Mouse (Mus musculus): ENCODE data around the gene Ptges3.
"Not testable (repeated sequence)": the region's sequence is repeated elsewhere in the genome, so short reads cannot be mapped to it uniquely, and the experiment has no call there.

Ptges3 gene

DNA sequence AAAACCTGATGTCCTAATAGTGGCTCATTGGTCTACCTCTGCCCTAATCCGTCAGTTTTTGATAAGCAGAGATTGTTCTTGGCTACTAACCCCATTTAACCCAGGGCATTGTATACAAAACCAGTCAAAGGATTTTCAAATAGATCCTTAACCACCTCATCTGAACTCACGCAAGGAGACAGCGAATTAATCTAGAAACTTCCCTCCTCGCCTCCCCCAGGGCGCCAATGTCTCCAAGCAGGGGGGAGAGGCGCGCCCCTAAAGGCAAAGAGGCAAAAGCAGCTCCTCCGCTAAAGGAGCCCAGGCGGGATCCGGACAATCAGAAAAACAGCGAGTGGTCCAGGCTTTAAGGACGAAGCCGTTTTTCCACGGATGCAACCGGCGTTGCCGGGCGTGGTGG lies 570 bp upstream of the Ptges3 start:
- in situ Hi-C loops (cut with MboI, MseI) = no loop called here

DNA sequence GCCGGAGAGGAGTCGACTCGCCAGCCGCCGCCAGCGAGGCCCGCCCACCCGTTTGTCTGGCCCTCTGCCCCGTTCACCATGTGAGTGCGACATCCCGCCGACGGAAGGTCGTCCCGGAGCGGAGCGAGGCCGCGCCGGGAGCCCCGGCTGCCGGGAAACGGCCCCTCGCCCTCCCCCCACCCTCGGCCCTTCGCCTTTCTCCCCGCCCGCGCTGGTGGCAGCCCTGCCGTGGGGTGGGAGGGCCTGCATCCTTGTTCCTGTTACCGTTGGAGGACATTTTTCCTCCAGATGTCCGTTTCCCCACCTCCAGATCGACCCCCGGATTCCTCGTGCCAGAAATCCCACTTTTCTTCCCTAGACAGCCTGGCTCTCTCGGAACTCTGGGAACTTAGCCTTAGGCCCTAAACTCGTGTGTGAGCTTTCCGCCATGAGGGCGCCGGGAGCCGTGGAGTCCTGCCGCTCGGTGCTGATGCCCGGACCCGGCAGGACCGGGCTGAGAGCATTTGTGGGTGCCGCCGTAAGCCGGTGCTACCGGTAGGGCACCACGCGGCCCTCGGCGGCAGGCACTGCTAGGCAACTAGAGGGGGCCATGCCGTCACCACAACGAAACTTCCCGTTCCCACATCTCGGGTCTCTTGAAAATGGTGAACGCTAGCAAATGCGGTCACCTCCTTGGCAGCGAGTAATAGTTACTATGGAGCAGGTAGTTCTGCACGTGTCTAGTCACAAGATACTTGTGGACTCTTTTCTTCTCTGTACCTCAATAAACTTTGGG lies 640 bp downstream of the Ptges3 start:
- in situ Hi-C loops (cut with MboI, MseI) = no loop called here

DNA sequence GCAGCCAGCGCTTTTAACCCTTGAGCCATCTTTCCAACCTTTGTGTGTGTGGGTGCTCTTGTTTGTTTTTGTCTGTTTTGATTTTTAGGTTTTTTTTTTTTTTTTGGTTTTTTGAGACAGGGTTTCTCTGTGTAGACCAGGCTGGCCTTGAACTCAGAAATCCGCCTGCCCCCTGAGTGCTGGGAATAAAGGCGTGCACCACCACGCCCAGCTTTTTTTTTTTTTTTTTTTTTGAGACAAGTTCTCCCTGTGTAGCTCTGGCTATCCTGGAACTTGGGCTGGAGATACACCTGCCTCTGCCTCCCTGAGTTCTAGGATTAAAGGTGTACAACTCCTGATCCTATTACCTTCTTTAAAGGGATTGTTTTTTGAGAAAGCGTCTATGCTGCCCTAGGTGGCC lies 2.4 kb downstream of the Ptges3 start:
- in situ Hi-C loops (cut with MboI, MseI) = no loop called here

- in situ Hi-C loops (cut with MboI, MseI) = no loop called here
Observed at GRCm38 (mm10) chr10:128062221-128062989, 3.7 kb downstream of the Ptges3 start.

- in situ Hi-C loops (cut with MboI, MseI) = no loop called here
Observed at GRCm38 (mm10) chr10:128066072-128066471, 7.3 kb downstream of the Ptges3 start.

GRCm38 (mm10) chr10:128069201-128069600 lies 10.4 kb downstream of the Ptges3 start:
- in situ Hi-C loops (cut with MboI, MseI) = no loop called here

DNA sequence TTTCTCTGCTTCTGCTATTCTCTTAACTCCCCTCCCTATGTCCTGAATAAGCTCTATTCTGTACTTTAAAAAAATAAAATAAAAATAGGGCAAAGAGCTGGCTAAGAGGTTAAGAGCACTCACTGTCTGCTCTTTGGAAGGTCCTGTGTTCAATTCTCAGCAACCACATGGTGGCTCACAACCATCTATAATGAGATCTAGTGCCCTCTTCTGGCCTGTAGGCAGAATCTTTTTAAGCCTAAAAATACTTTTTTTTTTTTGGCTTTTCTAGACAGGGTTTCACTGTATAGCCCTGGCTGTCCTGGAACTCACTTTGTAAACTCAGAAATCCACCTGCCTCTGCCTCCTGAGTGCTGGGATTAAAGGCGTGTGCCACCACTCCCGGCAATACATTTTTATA lies 11.7 kb downstream of the Ptges3 start:
- in situ Hi-C loops (cut with MboI, MseI) = not testable (repeated sequence)

DNA sequence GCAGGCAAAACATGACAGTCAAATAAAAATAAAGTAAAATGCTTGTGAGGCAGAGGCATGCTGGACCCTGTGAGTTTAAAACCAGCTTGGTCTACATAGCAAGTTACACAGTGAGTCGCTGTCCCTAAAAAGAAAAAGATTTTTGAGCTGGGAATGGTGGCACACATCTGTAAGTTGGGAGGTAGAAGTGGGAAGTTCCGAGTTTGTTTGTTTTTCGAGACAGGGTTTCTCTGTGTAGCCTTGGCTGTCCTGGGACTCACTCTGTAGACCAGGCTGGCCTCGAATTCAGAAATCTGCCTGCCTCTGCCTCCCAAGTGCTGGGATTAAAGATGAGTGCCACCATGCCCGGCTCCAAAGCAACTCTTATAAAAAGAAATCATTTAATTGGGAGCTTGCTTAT lies 19.5 kb downstream of the Ptges3 start:
- in situ Hi-C loops (cut with MboI, MseI) = not testable (repeated sequence)

DNA sequence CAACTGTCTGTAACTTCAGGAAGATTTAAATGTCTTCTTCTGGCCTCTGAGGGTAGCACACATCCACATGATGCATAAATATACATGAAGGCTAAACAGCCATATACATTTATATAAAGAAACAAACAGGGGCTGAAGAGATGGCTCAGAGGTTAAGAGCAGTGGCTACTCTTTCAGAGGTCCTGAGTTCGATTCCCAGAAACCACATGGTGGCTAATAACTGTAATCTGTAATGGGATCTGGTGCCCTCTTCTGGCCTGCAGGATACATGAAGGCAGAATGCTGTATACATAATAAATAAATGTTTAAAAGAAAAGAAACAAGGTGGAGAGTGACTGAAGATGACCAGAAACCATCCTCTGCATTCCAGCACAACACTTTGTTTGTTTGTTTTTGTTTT lies 21.7 kb downstream of the Ptges3 start:
- in situ Hi-C loops (cut with MboI, MseI) = loop anchor here (10.0 kb wide), 1 partner anchor 566 kb away; the partner anchor contains the start of gene Ndufa4l2

- in situ Hi-C loops (cut with MboI, MseI) = loop anchor here (10.0 kb wide), 1 partner anchor 567 kb away; the partner anchor contains the start of gene Ndufa4l2
Observed at GRCm38 (mm10) chr10:128081807-128082476, 23.2 kb downstream of the Ptges3 start.

GRCm38 (mm10) chr10:128082477-128082808 lies 23.7 kb downstream of the Ptges3 start:
- in situ Hi-C loops (cut with MboI, MseI) = loop anchor here (10.0 kb wide), 1 partner anchor 568 kb away; the partner anchor contains the start of gene Ndufa4l2

GRCm38 (mm10) chr10:128082880-128083421 lies 24.2 kb downstream of the Ptges3 start, which contains the start of gene Atp5b:
Atp5b (plus strand) TSS chr10:128083273.
- in situ Hi-C loops (cut with MboI, MseI) = loop anchor here (10.0 kb wide), 1 partner anchor 568 kb away; the partner anchor contains the start of gene Ndufa4l2

DNA sequence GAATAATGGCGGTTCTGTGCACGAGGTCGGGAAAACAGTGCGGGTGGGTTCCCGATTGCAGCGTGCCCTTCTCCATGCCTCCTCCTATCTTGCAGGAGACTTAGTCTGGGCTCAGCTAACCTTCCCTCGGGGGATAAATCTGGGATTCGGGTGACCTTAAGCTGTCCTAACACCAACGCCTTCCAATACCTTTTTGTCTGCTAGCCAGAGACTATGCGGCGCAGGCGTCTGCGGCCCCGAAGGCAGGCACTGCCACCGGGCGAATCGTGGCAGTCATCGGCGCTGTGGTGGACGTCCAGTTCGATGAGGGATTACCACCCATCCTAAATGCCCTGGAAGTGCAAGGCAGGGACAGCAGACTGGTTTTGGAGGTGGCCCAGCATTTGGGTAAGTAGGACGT lies 24.9 kb downstream of the Ptges3 start:
- in situ Hi-C loops (cut with MboI, MseI) = loop anchor here (10.0 kb wide), 1 partner anchor 569 kb away; the partner anchor contains the start of gene Ndufa4l2

GRCm38 (mm10) chr10:128084160-128084559 lies 25.4 kb downstream of the Ptges3 start:
- in situ Hi-C loops (cut with MboI, MseI) = loop anchor here (10.0 kb wide), 1 partner anchor 569 kb away; the partner anchor contains the start of gene Ndufa4l2

- in situ Hi-C loops (cut with MboI, MseI) = loop anchor here (5.0 to 10.0 kb wide), 2 partner anchors 39 to 572 kb away; partner anchors contain the start of gene Ndufa4l2
Observed at GRCm38 (mm10) chr10:128086391-128086790, 27.6 kb downstream of the Ptges3 start.

GRCm38 (mm10) chr10:128087216-128087615 lies 28.5 kb downstream of the Ptges3 start:
- in situ Hi-C loops (cut with MboI, MseI) = loop anchor here (5.0 to 10.0 kb wide), 2 partner anchors 40 to 572 kb away; partner anchors contain the start of gene Ndufa4l2

DNA sequence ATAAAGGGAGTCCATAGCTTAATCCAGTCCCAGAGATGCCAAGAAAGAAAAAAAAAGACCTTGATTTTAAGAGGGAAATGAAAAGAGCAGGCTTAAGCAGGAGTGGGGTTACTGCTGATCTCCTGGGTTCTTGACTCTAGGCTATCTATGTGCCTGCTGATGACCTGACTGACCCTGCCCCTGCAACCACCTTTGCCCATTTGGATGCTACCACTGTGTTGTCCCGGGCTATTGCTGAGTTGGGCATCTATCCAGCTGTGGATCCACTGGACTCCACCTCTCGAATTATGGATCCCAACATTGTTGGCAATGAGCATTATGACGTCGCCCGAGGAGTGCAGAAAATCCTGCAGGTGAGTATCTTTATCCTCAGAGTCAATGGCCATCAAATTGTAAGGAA lies 29.4 kb downstream of the Ptges3 start:
- in situ Hi-C loops (cut with MboI, MseI) = loop anchor here (5.0 to 10.0 kb wide), 2 partner anchors 41 to 573 kb away; partner anchors contain the start of gene Ndufa4l2

- in situ Hi-C loops (cut with MboI, MseI) = loop anchor here (5.0 to 10.0 kb wide), 4 partner anchors 43 to 585 kb away; partner anchors contain the start of genes Ndufa4l2 and Suox
Observed at GRCm38 (mm10) chr10:128089842-128090241, 31.1 kb downstream of the Ptges3 start.

- in situ Hi-C loops (cut with MboI, MseI) = loop anchor here (5.0 to 10.0 kb wide), 2 partner anchors 419 to 584 kb away; partner anchors contain the start of gene Suox
Observed at GRCm38 (mm10) chr10:128090651-128091563, 32.2 kb downstream of the Ptges3 start.

Measured in T-helper 1 cell (primary cell).